Mouse (Mus musculus): ENCODE data around the gene 5430427O19Rik.

Gene 5430427O19Rik

DNA sequence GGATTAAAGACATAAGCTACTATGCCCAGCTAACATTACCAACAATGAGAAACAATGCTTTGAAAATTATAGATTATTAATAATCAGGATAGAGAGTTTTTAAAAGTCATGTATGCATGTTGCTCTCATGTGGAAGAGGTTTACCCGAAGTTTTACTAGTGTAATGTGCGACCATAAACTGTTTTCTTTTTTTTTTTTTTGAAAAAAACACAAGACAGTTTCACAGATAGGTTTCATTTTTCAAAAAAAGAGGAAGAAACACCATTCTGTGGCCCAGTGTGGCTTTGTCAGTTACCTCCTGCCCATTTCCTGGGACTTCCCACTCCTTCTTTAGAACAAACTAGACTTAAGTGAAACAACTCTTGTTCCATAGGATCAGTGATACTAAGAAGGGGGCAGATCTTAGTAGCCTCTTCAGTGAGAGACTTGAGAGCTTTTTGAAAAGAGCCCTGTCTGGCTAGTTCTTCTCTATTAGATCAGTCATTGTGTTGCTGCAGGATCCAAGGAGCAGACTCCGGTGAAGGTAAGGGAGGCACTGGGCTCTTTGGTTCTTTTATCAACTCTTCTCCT lies at the start of gene 5430427O19Rik:
Gene 5430427O19Rik (plus strand): TSS at position 441 of the 570 bp plus-strand sequence.
- no peak for DNase-seq (ENCODE audit: low read depth)

DNA sequence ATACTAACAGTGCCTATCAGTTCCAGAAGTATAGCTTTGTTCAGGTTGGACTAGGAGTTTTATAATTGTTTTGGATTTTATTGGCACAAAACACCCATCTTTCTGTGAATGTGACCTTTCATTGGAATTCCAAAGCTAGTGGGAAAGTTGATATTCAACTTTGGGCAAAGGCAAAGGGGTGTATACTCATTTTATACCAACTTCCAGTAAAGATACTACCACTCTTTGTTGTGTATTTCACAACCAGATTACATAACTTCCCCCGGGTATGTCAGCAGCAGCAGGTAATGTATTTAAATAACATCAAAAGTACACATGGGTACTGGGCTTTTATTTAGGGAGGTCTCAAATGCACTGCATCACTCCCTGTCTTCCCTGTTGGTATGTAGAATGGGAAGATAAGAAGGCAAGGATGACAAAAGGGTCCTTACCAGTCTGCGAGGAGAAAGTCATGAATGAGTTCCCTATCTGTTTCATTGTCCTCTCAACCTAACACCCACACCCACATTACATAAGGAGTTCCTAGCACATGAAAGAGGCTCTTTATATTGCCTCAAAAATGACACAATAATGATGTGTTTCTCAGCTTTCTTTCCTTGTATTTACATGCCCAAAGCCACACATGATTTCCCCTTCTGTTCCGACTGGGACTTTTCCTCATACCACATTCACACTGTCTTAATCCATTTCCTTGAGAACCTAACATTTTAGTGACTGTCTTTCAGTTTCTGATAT lies 42.3 kb upstream of the 5430427O19Rik start:
- no peak for DNase-seq (ENCODE audit: low read depth)

DNA sequence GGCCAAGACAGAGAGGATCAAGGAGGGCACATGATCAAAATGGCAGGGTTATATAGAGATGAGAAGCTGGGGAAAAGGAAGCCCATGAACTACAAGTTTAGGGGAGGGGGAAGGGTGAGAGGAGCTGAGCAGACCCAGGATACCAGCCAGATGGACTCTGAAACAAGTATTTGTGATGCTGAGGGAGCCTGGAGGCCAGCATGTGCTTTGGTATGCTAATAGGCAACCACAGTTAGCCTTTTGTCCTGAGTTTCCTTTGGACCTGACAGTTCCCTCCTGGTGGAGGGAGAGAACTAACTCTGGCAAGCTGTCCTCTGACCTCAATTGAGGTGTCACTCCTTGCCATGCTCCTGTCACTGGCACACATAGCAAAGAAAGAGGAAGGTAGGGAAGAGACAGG lies 41.2 kb upstream of the 5430427O19Rik start:
- DNase-seq (ENCODE audit: low read depth) = no peak

GRCm38 (mm10) chrX:85839174-85839573 lies 31.0 kb upstream of the 5430427O19Rik start:
- DNase-seq (ENCODE audit: low read depth) = no peak

- no peak for DNase-seq (ENCODE audit: low read depth)
Measured at GRCm38 (mm10) chrX:85855938-85856337, 14.2 kb upstream of the 5430427O19Rik start.

DNA sequence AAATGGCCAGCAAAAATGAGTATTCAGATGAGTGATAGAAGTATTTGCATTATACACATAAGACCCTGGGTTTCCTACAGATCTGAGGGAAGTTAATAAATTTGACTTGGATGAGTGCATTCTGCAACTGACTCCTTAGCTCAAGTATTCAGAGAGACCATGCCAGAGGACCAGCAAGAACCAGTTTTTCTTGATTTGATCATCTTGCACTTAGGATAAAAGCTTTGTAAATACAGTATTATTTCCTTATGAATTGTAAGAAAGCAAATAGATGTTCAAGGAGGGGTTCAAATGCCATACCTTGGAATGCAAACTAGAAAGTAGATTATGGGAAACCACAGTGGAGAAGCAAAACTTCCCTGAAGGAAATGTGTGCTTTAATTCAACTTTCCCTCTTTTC lies 13.0 kb upstream of the 5430427O19Rik start:
- no peak for DNase-seq (ENCODE audit: low read depth)

GRCm38 (mm10) chrX:85868079-85868478 lies 2.1 kb upstream of the 5430427O19Rik start:
- no peak for DNase-seq (ENCODE audit: low read depth)

- DNase-seq (ENCODE audit: low read depth) = no peak
Measured at GRCm38 (mm10) chrX:85871371-85872056, 1.4 kb downstream of the 5430427O19Rik start.

DNA sequence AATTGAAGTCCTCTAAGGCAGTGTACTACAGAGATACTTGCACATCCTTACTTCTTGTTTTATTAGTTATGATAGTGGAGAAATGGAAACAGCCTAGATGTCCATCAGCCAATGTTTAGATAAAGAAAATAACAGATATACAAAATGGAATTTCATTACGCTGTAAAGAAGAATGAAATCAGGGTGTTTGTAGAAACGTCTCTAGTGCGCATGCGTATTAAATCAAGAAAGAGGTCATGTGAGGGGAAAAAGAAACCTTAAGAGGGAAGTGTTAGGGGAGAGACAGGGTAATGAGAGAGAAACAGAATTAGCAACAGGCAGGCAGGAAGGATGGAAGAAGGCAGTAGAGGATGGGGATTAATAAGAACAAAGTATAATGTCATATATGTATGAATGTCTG lies 4.2 kb downstream of the 5430427O19Rik start:
- no peak for DNase-seq (ENCODE audit: low read depth)

DNA sequence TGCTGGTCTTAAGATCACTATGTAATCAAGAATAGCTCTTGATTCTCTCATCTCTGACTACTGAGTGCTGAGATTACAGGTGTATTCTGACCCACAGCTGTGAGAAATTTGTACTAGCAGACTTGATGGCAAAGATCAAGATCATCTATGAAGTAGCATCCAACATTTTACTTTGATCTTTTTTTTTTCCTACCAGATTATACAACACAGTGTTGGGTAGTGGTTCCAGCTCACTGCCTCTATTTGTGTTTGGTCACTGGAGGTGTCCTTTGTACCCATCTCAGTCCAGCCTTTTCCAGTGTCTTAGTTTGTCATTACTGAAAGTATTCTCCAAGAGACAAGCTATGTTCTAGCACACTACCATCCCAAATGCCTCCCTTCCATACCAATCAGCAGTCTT lies 5.8 kb downstream of the 5430427O19Rik start:
- DNase-seq (ENCODE audit: low read depth) = no peak

DNA sequence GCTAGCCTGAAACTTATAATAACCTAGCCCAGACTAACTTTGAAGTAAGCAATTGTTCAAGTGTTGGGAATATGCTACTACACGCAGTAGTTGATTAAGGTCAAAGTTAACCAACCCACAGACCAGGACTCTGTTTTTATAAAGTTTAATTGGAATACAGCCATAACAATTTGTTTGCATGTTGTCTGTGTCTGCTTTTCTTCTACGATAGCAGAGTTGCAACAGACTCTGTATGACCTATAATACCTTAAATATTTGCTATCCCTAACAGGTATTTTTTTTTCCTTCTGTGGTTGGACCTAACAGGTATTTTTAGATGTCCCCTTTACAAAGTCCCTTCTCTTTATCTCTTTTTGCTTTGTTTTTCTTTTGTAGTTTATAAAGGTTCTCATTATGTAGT lies 7.6 kb downstream of the 5430427O19Rik start:
- DNase-seq (ENCODE audit: low read depth) = no peak

DNA sequence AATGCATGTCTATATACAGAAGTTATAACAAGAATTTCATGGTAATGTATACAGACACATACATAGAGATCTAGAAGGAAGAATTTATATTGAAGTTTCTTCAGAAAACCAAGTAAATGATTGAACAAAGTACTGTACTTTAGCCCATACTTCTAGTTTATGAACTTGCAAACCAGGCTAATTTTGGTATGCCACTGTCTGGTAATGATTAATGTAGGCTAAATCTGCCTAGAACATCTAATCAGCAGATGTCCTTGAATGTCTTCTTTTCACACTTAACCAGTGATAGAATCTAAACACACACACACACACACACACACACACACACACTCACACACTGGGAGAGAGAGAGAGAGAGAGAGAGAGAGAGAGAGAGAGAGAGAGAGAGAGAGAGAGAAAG lies 8.1 kb downstream of the 5430427O19Rik start:
- DNase-seq (ENCODE audit: low read depth) = no peak

GRCm38 (mm10) chrX:85879198-85879977 lies 9.2 kb downstream of the 5430427O19Rik start:
- DNase-seq (ENCODE audit: low read depth) = no peak

DNA sequence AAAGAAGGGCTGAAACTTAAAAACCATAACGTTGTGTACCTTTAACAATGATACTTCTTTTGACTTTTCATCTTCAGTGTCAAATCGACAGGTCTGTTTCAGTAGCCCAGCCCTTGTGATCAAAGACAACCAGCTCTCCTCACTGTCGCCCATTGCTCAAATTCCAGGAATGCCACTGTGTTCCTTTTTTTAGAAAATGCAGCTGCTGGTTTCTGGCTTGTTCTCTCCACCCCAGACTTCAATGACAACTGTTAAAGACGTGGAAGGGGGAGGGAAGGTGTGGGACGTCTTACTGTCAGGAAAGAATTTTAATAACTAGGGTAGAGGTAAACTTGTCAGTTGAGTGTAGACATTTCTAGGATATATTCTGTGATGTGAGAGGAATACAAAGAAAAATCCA lies 16.5 kb downstream of the 5430427O19Rik start:
- no peak for DNase-seq (ENCODE audit: low read depth)

GRCm38 (mm10) chrX:85901195-85901594 lies 31.0 kb downstream of the 5430427O19Rik start:
- DNase-seq (ENCODE audit: low read depth) = no peak

DNA sequence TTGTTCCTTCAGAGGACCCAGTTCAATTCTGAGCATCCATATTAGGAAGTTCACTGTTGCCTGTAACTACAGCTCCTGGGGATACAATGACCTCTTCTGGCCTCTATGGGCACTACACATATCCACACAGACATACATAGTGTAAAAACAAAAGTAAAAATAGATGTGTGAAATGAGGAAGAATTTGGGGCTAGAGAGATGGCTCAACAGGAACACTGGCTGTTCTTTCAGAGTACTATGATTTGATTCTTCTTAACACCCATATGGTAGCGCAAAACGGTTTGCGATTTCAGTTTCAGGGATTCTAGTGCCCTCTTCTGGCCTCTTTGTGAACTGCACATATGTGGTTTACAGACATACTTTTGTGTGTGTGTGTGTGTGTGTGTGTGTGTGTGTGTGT lies 48.9 kb downstream of the 5430427O19Rik start:
- DNase-seq (ENCODE audit: low read depth) = peak; percentile 17

GRCm38 (mm10) chrX:85932991-85933390 lies 62.8 kb downstream of the 5430427O19Rik start:
- DNase-seq (ENCODE audit: low read depth) = peak; percentile 6
